Mouse (Mus musculus) urinary bladder, postnatal 4 days (tissue): ENCODE measurements around the gene Sgms1.
"Not testable (repeated sequence)": the region's sequence is repeated elsewhere in the genome, so short reads cannot be mapped to it uniquely, and the experiment has no call there.

Experiments used
- DNase-seq, 2 experiments: peaks; one replicate each; pipeline ENCODE4 v3.0.0; 2021 to 2022; ENCODE audit warnings: low spot score in 2 of 2

Gene Sgms1

GRCm38 (mm10) chr19:32326156-32326555 lies 63.4 kb downstream of the Sgms1 start:
- no peak for DNase-seq

DNA sequence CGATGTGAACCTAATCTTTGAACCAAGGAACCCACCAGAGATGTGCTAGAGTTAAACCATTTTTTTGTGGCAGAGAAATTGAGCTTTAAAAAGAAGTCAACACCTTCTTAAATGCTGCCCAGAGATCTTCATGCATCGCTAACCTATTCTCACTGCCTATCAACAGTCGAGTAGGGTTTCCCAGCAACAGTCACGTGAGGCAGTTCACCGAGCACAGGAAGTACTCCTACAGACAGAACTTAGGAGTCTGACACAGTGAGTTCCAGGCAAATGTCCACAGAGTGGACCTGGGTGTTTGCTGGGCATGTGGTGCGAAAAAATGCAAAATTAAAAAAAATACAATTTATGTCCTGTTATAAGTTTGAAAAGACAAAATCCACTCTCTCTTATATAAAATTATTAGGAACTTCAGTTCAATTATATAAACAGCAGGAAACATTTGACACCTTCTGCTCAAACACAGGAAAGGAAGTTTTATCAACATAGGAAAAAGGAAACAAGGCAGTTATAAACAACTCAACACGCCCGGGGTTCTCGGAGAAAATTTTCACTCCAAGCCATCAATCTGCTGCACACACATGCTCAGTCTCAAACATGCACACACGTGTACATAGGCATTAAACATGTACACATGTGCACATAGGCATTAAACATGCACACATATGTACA lies 64.3 kb downstream of the Sgms1 start:
- DNase-seq = no peak

DNA sequence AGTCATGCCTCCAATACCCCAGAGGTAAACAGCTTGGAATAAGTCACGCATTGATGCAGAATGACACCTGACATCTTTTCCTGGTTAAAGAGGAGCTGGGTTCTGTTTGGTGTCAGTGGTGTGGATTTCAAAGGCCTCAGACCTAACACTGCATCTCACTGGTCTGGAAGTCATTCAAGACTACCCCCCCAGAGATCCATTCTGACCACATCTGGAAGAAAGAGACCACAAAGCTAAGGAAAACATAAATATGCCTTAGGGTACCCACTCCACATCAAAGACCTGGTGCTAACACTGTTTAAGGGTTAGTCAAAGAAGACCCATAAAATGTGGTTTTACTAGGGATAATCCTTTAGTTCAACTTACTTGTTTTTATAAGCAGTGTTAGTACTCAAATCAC lies 65.0 kb downstream of the Sgms1 start:
- no peak for DNase-seq

DNA sequence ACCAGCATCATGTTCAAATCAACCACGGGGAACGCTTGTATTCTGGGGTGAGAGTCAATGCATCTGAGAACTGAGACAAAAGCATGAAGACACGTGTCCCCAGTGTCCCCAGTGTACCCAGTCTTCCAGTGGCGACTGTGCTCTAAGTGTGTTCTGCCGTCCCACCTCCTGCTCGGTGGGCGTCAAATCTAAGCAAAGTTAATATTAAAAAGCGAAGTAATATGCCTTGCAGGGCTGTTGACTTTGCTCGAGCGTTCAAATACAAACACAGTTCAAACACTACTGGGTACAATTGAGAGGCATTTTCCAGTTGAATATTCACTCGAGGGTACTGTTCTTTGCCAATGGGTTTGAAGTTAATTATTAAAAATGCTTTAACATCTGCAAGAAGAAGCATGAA lies 66.4 kb downstream of the Sgms1 start:
- DNase-seq = no peak

GRCm38 (mm10) chr19:32322429-32323035 lies 67.0 kb downstream of the Sgms1 start:
- DNase-seq = no peak

DNA sequence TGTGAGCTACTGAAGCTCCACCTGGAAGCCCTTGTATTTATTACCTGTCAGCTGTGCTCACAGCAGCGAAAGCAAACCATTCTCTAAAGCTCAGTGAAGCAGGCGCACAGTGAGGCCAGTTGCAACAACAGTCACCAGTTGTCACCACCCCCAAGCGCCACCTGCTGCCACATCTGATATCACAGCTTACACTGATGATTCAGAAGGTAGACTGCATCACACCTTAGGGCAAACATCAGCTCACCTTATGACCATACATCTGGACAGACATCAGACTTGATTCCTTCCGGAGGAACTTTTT lies 69.2 kb downstream of the Sgms1 start:
- DNase-seq = peak in 1 of 2 experiments; percentile 75

GRCm38 (mm10) chr19:32319531-32320365 lies 69.8 kb downstream of the Sgms1 start:
- no peak for DNase-seq

GRCm38 (mm10) chr19:32319057-32319456 lies 70.5 kb downstream of the Sgms1 start:
- no peak for DNase-seq

DNA sequence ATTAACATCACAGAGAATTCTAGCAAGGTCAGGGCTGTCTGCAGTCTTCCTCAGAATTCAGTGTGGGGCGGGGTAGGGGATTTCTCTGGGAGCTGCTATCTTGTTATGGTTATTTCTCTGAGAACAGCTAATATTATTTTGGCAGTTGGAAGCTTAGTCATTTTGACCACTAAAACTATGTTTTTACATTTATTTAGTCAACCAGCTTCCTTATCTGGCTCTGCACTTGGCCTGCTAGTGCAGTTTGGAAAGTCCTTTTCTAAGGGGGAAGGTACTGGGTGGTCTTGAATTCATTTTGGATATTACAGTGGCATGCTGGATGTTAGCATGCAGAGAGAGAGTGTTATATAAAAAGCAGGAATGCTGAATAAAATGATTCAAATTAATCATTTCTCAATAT lies 72.2 kb downstream of the Sgms1 start:
- not testable (repeated sequence) for DNase-seq

DNA sequence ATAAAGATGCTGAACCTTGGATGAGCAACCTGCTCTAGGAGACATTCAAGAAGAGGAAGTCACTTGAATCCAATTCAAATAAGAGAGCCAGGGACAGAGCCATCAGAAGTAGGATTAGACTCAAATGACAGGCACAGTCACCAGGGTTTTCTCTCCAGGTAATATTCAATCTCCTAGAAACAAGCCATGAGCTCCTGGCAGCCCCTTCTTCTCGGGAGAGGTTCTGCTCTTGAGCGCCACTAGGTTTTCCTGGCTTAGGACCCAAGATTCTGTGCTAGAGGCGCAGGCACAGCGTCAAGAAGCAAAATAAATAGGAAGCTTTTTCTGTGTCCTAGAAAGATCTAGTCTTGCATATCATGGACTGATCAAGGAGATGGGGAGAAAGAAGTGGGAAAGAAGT lies 76.2 kb downstream of the Sgms1 start:
- DNase-seq = no peak

- DNase-seq = no peak
Measured at GRCm38 (mm10) chr19:32311762-32312161, 77.8 kb downstream of the Sgms1 start.

- no peak for DNase-seq
Measured at GRCm38 (mm10) chr19:32311063-32311462, 78.5 kb downstream of the Sgms1 start.

DNA sequence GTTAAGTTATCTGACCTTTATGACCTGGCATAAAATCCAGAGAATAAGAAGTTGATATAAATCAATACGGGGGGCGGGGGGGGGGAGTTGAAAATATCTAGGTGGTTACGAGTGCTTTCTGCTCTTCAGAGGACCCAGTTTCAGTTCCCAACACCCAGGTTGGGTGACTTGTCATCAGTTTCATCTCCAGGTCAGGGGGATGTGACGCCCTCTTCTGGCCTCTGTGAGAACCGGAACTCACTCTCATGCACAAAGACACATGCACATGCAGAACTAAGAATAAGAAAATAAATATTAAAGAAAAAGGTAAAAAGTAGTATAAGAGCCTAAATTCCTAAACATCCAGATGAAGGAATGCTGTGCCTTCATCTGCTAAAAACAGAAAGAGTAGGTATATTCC lies 79.0 kb downstream of the Sgms1 start:
- DNase-seq = no peak

- no peak for DNase-seq
Measured at GRCm38 (mm10) chr19:32309346-32309745, 80.2 kb downstream of the Sgms1 start.

GRCm38 (mm10) chr19:32308311-32308710 lies 81.2 kb downstream of the Sgms1 start:
- DNase-seq = no peak

DNA sequence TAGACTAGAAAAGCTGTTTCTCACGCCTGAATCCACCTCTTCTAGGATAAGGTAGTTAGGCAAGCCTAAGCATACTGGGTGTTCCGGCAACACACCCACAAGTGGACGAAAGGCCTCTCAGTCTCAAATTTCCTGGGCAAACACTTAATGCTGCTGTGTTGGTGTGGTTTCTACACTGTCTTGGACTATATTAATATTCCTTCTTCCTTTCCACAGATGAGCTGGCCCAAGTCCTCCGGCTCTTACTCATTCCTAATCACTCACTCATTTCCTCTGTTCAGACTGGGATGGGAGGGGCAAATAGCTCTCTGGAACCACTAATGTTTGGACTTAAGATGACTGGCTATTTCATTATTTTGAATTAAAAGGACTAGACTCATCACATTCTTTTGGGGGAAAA lies 84.6 kb downstream of the Sgms1 start:
- DNase-seq = no peak

DNA sequence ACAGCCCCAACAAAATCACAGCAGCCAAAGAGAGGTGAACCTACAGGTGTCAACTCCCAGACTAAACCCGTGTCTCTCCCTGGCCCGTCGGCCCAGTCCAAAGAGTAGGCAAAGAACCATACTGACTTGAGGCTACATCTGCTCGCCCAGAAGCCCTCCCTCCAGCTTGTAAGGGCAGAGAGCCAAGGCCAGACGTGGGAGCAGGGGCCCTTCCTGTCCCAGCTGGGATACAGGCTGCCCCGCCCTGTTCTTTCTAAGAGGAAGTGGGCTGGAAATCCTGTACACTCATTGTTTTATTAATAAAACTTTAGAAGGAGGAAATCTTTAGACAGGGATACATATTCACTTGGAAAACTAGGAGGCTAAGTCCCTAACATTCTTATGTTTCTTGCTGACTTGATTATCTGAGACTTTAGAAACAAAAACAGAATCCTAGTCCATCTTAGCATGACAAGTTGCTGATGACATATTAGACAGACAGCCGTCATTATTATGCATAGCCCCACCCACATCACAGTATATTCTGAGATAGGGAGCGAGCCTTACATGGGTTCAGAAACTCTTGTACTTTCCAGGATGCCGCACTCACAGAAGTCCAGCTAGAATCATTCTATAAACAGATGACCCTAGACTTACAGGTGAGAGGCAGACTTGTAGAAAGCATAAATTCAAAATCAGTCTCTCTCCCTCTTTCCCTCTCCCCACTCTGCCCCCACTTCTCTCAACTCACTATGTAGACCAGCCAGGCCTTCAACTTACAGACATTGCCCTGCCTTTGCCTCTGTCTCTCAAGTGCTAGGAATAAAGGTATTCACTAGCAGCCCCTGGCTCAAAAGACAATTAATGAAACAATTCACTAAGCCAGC lies 85.3 kb downstream of the Sgms1 start:
- peak; percentile 58 to 65 for DNase-seq

GRCm38 (mm10) chr19:32302835-32303381 lies 86.6 kb downstream of the Sgms1 start:
- DNase-seq = no peak

DNA sequence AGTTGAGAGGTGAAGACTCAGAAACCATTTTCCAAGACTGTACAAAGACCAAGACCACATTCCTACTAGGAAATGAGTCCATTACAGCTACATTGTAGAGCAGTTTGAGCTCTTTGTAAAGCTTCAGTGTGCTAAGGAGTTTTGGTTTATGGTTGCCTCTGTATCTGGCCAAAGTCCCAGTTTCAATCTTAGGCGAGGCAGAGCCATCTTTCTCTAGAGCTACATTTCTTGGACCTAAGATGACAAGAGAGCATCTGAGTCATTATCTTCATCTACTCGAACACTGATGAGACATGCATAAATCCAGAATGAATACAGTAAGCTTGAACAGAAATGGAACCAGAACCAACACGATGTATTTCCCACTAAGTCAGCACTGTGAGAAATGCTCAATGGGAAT lies 87.9 kb downstream of the Sgms1 start:
- DNase-seq = no peak

- no peak for DNase-seq
Measured at GRCm38 (mm10) chr19:32298221-32298620, 91.3 kb downstream of the Sgms1 start.

- no peak for DNase-seq
Measured at GRCm38 (mm10) chr19:32296863-32297262, 92.7 kb downstream of the Sgms1 start.

GRCm38 (mm10) chr19:32295581-32295980 lies 93.9 kb downstream of the Sgms1 start:
- DNase-seq = no peak
